Mouse (Mus musculus) olfactory bulb, adult 2 months (tissue): ENCODE results near the gene Set. TPM values are rescaled to one million over a fixed set of nuclear protein-coding genes. Genes with fewer than 3 reads are reported as not detected.

ENCODE experiments used
- H3K27ac ChIP-seq: fragments of 200-500 bp; 2 replicates; pipeline ENCODE4 v1.5.1; 2012; ENCODE audit warnings: low read depth, low read length; ENCODE audit not compliant: insufficient read depth
- H3K4me1 ChIP-seq: fragments of 200-500 bp; 2 replicates; pipeline ENCODE4 v1.6.1; 2012; ENCODE audit warnings: low read length; ENCODE audit not compliant: control insufficient read depth, insufficient read depth
- H3K4me3 ChIP-seq: fragments of 200-500 bp; 2 replicates; pipeline ENCODE4 v1.5.1; 2012; ENCODE audit warnings: mild to moderate bottlenecking, low read depth, low read length, moderate library complexity; ENCODE audit not compliant: insufficient read depth
- CTCF ChIP-seq: fragments of 200-500 bp; IDR thresholded peaks from 2 replicates; pipeline ENCODE4 v1.5.1; 2012; ENCODE audit warnings: low read depth, mild to moderate bottlenecking, low read length, moderate library complexity; ENCODE audit not compliant: insufficient read depth
- POLR2A ChIP-seq: fragments of 200-500 bp; IDR thresholded peaks from 2 replicates; pipeline ENCODE4 v1.6.1; 2012; ENCODE audit warnings: mild to moderate bottlenecking, low read depth, low read length, moderate library complexity; ENCODE audit not compliant: insufficient read depth
- WGBS: fragments of 180-500 bp; shearing (Covaris S2); methylation state at CpG from one replicate; pipeline ENCODE4 v1.1.7; 2018; 5-methylcytosine and 5-hydroxymethylcytosine counted together
- polyA plus RNA-seq: library from polyadenylated mRNA; stranded (reverse); fragments of >200 nt; gene quantifications from 2 replicates; pipeline ENCODE4 v1.2.4, GENCODE M21; 2012; ENCODE audit warnings: low replicate concordance; ENCODE audit not compliant: missing spikeins, insufficient read depth, insufficient read length

Set gene
- polyA plus RNA-seq, 1 experiment, result not detected

GRCm38 (mm10) chr2:30067031-30067888 lies 10.1 kb downstream of the Set start:
- Histone ChIP-seq H3K4me3 (peak overlapping the region; percentile 99), H3K27ac (no peak overlapping the region), H3K4me1 (peaks cover 14% of the 10 kb centered on the region)
- WGBS, result under 1% methylated on average over 53 of the region's 69 CpGs
- TF ChIP-seq POLR2A, result no peak

DNA sequence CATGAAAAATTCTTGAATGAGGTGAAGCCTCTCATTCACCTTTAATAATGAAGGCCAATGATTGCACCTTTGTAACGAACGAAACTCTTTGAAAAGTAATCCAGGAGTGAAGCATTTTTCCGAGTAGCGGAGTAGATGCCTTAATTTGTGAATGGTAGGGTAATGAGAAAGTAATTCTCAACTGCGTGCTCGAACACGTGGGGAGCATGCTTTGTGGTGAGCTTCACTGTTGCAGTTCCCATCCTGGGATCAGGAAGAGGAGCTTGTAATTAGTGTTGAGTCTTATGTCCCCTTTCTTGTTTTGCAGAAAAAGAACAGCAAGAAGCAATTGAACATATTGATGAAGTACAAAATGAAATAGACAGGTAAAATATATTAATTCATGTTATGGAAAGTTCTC lies 10.8 kb downstream of the Set start:
- Histone ChIP-seq H3K27ac (no peak overlapping the region), H3K4me1 (peaks cover 7% of the 10 kb centered on the region), H3K4me3 (no peak overlapping the region)
- WGBS, result 8% methylated on average over 7 of the region's 7 CpGs
- TF ChIP-seq POLR2A (no peak), CTCF (no peak)

DNA sequence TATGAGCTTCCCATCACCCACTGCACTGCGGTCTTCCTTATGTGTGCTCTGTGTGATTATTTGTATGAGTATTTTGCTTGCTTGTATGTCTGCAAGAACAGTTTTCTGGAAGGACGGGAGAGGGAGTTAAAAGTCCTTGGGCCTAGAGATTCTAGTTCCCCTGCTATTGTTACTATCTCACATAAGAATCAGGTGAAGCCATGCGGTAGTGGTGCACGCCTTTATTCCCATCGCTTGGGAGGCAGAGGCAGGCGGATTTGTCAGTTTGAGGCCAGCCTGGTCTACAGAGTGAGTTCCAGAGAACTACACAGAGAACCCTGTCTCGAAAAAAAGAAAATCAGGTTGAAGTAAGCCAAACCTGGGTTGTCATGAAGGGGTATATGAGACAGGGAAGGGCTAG lies 15.7 kb downstream of the Set start:
- H3K4me3 ChIP-seq, result no peak overlapping the region
- 79% methylated on average over 7 of the region's 7 CpGs for WGBS
- TF ChIP-seq CTCF (no peak), POLR2A (no peak)
- no peak overlapping the region for H3K27ac ChIP-seq
- H3K4me1 ChIP-seq, result peaks cover 7% of the 10 kb centered on the region; the same call in 1 of the 2 replicates

- 67% methylated on average over 3 of the region's 3 CpGs for WGBS
- Histone ChIP-seq H3K4me3 (no peak overlapping the region), H3K4me1 (peaks cover 7% of the 10 kb centered on the region; the same call in 1 of the 2 replicates), H3K27ac (no peak overlapping the region)
- no peak for TF ChIP-seq POLR2A
- no peak for TF ChIP-seq CTCF
Measured at GRCm38 (mm10) chr2:30073285-30073684, 16.1 kb downstream of the Set start.

- Histone ChIP-seq H3K4me1 (peaks cover 7% of the 10 kb centered on the region; the same call in 1 of the 2 replicates), H3K27ac (no peak overlapping the region), H3K4me3 (no peak overlapping the region)
- 83% methylated on average over 3 of the region's 3 CpGs for WGBS
- no peak for TF ChIP-seq POLR2A
- TF ChIP-seq CTCF, result no peak
Measured at GRCm38 (mm10) chr2:30075625-30076024, 18.4 kb downstream of the Set start.

GRCm38 (mm10) chr2:30076439-30076838 lies 19.3 kb downstream of the Set start:
- Histone ChIP-seq H3K4me1 (peaks cover 7% of the 10 kb centered on the region; the same call in 1 of the 2 replicates), H3K27ac (no peak overlapping the region), H3K4me3 (no peak overlapping the region)
- TF ChIP-seq POLR2A, result no peak
- TF ChIP-seq CTCF, result no peak
- 93% methylated on average over 9 of the region's 9 CpGs for WGBS

DNA sequence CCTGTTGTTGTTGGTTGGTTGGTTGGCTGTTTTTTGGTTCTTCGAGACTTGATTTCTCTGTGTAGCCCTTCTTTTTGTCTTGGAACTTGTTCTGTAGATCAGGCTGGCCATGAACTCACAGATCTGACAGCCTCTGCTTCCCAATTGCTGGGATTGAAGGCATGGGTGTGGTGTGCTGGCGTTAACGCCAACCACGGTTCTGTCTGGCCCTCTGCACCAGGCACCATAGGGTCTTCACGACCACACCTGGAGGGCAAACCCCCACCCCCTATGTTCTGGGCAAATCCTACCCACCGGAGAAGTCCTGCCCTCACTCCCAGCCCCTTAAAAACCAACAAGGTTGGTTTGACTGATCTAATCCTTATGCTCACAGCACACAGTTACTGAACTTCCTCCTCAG lies 19.8 kb downstream of the Set start:
- H3K4me3 ChIP-seq, result no peak overlapping the region

GRCm38 (mm10) chr2:30077502-30078348 lies 20.5 kb downstream of the Set start, which contains the start of gene Pkn3:
TSS of gene Pkn3 (plus strand) at chr2:30077684.
- WGBS, result 1% methylated on average over 53 of the region's 53 CpGs
- no peak within 1 kb of the TSS for H3K27ac ChIP-seq

More for the DNA sequence above, 19.8 kb downstream of the Set start:
- 74% methylated on average over 6 of the region's 6 CpGs for WGBS
- H3K4me1 ChIP-seq, result peaks cover 7% of the 10 kb centered on the region; the same call in 1 of the 2 replicates
- H3K27ac ChIP-seq, result no peak overlapping the region
- TF ChIP-seq POLR2A (no peak), CTCF (no peak)

DNA sequence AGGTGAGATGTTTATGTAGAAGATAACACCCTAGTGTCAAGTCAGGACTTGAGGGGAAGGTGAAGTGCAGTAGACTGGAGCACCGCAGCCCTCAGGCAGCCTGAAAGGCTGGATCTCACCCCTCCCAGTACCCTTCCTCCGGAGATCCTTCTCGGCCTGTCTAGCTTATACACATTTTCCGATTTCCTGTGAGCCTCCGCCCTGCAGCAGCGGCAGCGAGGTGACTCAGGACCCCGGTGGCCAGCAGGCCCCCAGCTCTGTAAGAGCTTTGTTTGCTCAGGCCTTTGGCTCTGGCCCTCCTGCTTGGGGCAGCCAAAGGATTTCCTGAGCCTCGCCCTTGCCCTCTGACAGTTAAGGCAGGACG lies 21.2 kb downstream of the Set start:
- TF ChIP-seq CTCF (no peak; the same call in 1 of the 2 replicates), POLR2A (no peak)
- no peak overlapping the region for H3K27ac ChIP-seq
- WGBS, result 52% methylated on average over 10 of the region's 10 CpGs
- H3K4me1 ChIP-seq, result peaks cover 7% of the 10 kb centered on the region; the same call in 1 of the 2 replicates
- H3K4me3 ChIP-seq, result no peak overlapping the region

More at GRCm38 (mm10) chr2:30077502-30078348, 20.5 kb downstream of the Set start, which contains the start of gene Pkn3:
- Histone ChIP-seq H3K4me1 (peaks cover 7% of the 10 kb centered on the region; the same call in 1 of the 2 replicates), H3K4me3 (peak within 1 kb of the TSS; percentile 31)
- TF ChIP-seq POLR2A (no peak), CTCF (peak; percentile 99)
